Mouse (Mus musculus): ENCODE measurements around the gene Gch1. TPM values are rescaled to one million over a fixed set of nuclear protein-coding genes. Genes with fewer than 3 reads are reported as not detected.

Gene Gch1
- total and polyA plus RNA-seq, 3 experiments = 4.4 to 6.6 TPM; not detected in 1

GRCm38 (mm10) chr14:47175136-47175535 lies 14.1 kb downstream of the Gch1 start:
- H3K4me3 ChIP-seq (ENCODE audit: control insufficient read depth in 1 of 2, insufficient read depth in 1 of 2, low read depth in 2 of 2, low read length in 2 of 2) = no peak overlapping the region
- H3K79me2 ChIP-seq (ENCODE audit: control insufficient read depth, insufficient read depth, low read length, poor library complexity) = peaks cover 2% of the 10 kb centered on the region; the same call in 1 of the 2 replicates
- no peak overlapping the region for H3K9ac ChIP-seq (ENCODE audit: control insufficient read depth, low read depth, low read length, poor library complexity, severe bottlenecking)
- no peak for DNase-seq (ENCODE audit: low read depth, low spot score)
- TF ChIP-seq GABPA (IDR thresholded peaks at IDR 0.05; ENCODE audit: low read depth, low read length) = no peak
- TF ChIP-seq ELF1 (IDR thresholded peaks at IDR 0.05; ENCODE audit: low read depth, low read length) = no peak
- TF ChIP-seq E2F4 (IDR thresholded peaks at IDR 0.05; ENCODE audit: borderline replicate concordance, low read depth, low read length) = no peak
- no peak for TF ChIP-seq TAL1 (IDR thresholded peaks at IDR 0.05; ENCODE audit: low read length)
- no peak overlapping the region for H3K27ac ChIP-seq (ENCODE audit: control insufficient read depth, low read depth, low read length)
- no peaks in the 10 kb centered on the region for H3K9me3 ChIP-seq (replicated peaks; ENCODE audit: insufficient read depth, low read length)
- no peaks in the 10 kb centered on the region for H3K27me3 ChIP-seq (ENCODE audit: control insufficient read depth in 1 of 2, insufficient read depth in 2 of 2, low read length in 2 of 2)
- H3K36me3 ChIP-seq (ENCODE audit: control insufficient read depth in 1 of 2, insufficient read depth in 2 of 2, low read length in 2 of 2) = peaks cover 0 to 31% of the 10 kb centered on the region in 2 experiments; a peak in 3 of 4 replicates
- H3K4me1 ChIP-seq (ENCODE audit: control insufficient read depth in 1 of 2, insufficient read depth in 2 of 2, low read length in 2 of 2) = peaks cover 9 to 20% of the 10 kb centered on the region in 2 experiments

DNA sequence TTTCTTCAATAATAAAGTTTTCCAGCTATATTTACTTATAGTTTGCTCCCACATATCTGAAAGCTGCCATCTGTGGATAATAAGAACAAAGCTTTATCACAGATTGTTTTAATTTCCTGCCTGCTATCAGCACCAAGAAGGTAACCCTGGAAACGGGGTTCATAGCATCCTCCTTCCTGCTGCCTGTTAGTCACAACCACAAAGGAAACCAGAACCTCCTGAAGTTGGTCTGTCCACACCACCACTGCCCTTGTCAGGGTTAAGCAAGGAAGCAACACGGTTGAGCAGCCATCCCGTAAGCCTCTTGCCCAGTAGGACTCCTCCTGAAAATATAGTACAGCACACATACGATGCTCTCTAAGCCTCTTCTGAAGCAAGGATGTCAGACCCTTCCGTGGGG lies 17.1 kb downstream of the Gch1 start:
- peak overlapping the region; percentile 30; the same call in 1 of the 2 replicates for H3K27ac ChIP-seq (ENCODE audit: control insufficient read depth, low read depth, low read length)
- H3K27me3 ChIP-seq (ENCODE audit: control insufficient read depth in 1 of 2, insufficient read depth in 2 of 2, low read length in 2 of 2) = no peaks in the 10 kb centered on the region
- no peak for TF ChIP-seq ELF1 (IDR thresholded peaks at IDR 0.05; ENCODE audit: low read depth, low read length)
- TF ChIP-seq GATA1 (IDR thresholded peaks at IDR 0.05; ENCODE audit: low read depth, low read length) = peak; percentile 87
- peak; percentile 77 for TF ChIP-seq RCOR1 (IDR thresholded peaks at IDR 0.05; ENCODE audit: low read depth, low read length)
- no peak for TF ChIP-seq MAFK (IDR thresholded peaks at IDR 0.05; ENCODE audit: borderline replicate concordance, low read depth, low read length)
- TF ChIP-seq EP300 (IDR thresholded peaks at IDR 0.05; ENCODE audit: low read depth in 1 of 2, low read length in 2 of 2) = peak; percentile 77 to 83
- TF ChIP-seq TCF12 (IDR thresholded peaks at IDR 0.05; ENCODE audit: low read depth, low read length) = peak; percentile 70
- peak; percentile 50; the same call in 1 of the 2 replicates for TF ChIP-seq ETS1 (IDR thresholded peaks at IDR 0.05; ENCODE audit: low read depth, low read length)
- no peak for TF ChIP-seq ZC3H11A (IDR thresholded peaks at IDR 0.05; ENCODE audit: low read depth, low read length)
- H3K79me2 ChIP-seq (ENCODE audit: control insufficient read depth, insufficient read depth, low read length, poor library complexity) = no peaks in the 10 kb centered on the region
- H3K9me3 ChIP-seq (replicated peaks; ENCODE audit: insufficient read depth, low read length) = no peaks in the 10 kb centered on the region
- peaks cover 9 to 26% of the 10 kb centered on the region in 2 experiments for H3K4me1 ChIP-seq (ENCODE audit: control insufficient read depth in 1 of 2, insufficient read depth in 2 of 2, low read length in 2 of 2)
- peak; percentile 60 for DNase-seq (ENCODE audit: low read depth, low spot score)
- peaks cover 0 to 37% of the 10 kb centered on the region in 2 experiments; a peak in 3 of 4 replicates for H3K36me3 ChIP-seq (ENCODE audit: control insufficient read depth in 1 of 2, insufficient read depth in 2 of 2, low read length in 2 of 2)
- no peak overlapping the region for H3K9ac ChIP-seq (ENCODE audit: control insufficient read depth, low read depth, low read length, poor library complexity, severe bottlenecking)
- no peak overlapping the region for H3K4me3 ChIP-seq (ENCODE audit: control insufficient read depth in 1 of 2, insufficient read depth in 1 of 2, low read depth in 2 of 2, low read length in 2 of 2)

DNA sequence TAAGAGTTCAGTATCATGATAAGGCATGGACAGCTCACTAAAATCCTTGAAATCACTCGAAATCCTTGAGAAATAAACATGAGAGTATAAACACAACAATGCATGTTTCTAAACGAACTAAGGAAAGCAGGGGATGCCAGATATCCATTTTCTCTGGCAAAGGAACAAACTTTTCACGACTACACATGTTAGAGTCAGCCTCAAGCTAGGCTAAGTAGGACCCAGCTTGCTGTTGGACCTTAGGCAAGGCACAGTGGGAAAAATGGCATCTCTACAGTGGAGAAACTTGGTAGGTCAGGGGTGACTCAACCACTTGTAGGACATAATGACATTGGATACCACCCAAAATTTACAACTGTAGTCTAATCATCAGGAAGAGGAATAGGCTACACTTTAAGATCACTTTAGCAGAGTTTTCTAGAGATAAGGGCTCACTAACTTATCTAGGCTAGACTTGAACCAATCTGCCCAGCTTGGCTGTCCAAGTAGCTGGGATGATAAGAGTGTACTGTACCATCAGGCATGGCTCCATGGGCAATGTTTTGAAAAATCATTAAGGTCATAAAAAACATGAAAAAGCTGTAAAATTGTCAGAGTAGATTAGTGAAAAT lies 18.6 kb downstream of the Gch1 start:
- H3K27me3 ChIP-seq (ENCODE audit: control insufficient read depth in 1 of 2, insufficient read depth in 2 of 2, low read length in 2 of 2) = no peaks in the 10 kb centered on the region
- DNase-seq (ENCODE audit: low read depth, low spot score) = peak; percentile 43
- no peaks in the 10 kb centered on the region for H3K9me3 ChIP-seq (replicated peaks; ENCODE audit: insufficient read depth, low read length)
- H3K27ac ChIP-seq (ENCODE audit: control insufficient read depth, low read depth, low read length) = peak overlapping the region; percentile 50
- no peaks in the 10 kb centered on the region for H3K79me2 ChIP-seq (ENCODE audit: control insufficient read depth, insufficient read depth, low read length, poor library complexity)
- peaks cover 5 to 37% of the 10 kb centered on the region in 2 experiments; a peak in 3 of 4 replicates for H3K36me3 ChIP-seq (ENCODE audit: control insufficient read depth in 1 of 2, insufficient read depth in 2 of 2, low read length in 2 of 2)
- no peak overlapping the region for H3K4me3 ChIP-seq (ENCODE audit: control insufficient read depth in 1 of 2, insufficient read depth in 1 of 2, low read depth in 2 of 2, low read length in 2 of 2)
- no peak overlapping the region for H3K9ac ChIP-seq (ENCODE audit: control insufficient read depth, low read depth, low read length, poor library complexity, severe bottlenecking)
- peaks cover 9 to 26% of the 10 kb centered on the region in 2 experiments for H3K4me1 ChIP-seq (ENCODE audit: control insufficient read depth in 1 of 2, insufficient read depth in 2 of 2, low read length in 2 of 2)
- 0 out of 2 replicates have a peak, but pooled peaks have one; percentile 14 for TF ChIP-seq BHLHE40 (IDR thresholded peaks at IDR 0.05; ENCODE audit: borderline replicate concordance, low read depth, low read length)
- peak; percentile 88 for TF ChIP-seq RCOR1 (IDR thresholded peaks at IDR 0.05; ENCODE audit: low read depth, low read length)
- TF ChIP-seq MAX (IDR thresholded peaks at IDR 0.05; ENCODE audit: low read length) = no peak
- no peak for TF ChIP-seq SMC3 (IDR thresholded peaks at IDR 0.05; ENCODE audit: low read depth, low read length)
- 0 out of 2 replicates have a peak, but pooled peaks have one; percentile 42 for TF ChIP-seq ZKSCAN1 (IDR thresholded peaks at IDR 0.05; ENCODE audit: low read depth, low read length)
- TF ChIP-seq MAFK (IDR thresholded peaks at IDR 0.05; ENCODE audit: borderline replicate concordance, low read depth, low read length) = no peak; the same call in 1 of the 2 replicates
- peak; percentile 90 for TF ChIP-seq GATA1 (IDR thresholded peaks at IDR 0.05; ENCODE audit: low read depth, low read length)
- TF ChIP-seq TBP (IDR thresholded peaks at IDR 0.05; ENCODE audit: low read depth, low read length) = no peak
- peak; percentile 50; the same call in 1 of the 2 replicates for TF ChIP-seq SIN3A (IDR thresholded peaks at IDR 0.05; ENCODE audit: low read length)
- TF ChIP-seq TCF12 (IDR thresholded peaks at IDR 0.05; ENCODE audit: low read depth, low read length) = peak; percentile 91
- TF ChIP-seq JUND (IDR thresholded peaks at IDR 0.05; ENCODE audit: low read depth, low read length) = no peak
- TF ChIP-seq USF2 (IDR thresholded peaks at IDR 0.05; ENCODE audit: borderline replicate concordance in 1 of 2, insufficient read depth in 1 of 2, low read depth in 1 of 2, low read length in 2 of 2) = no peak
- TF ChIP-seq CTCF (IDR thresholded peaks at IDR 0.05 in 2 of 3, conservative IDR thresholded peaks at IDR 0.05 in 1 of 3; ENCODE audit: control insufficient read depth in 1 of 3, insufficient read depth in 1 of 3, low read depth in 2 of 3, low read length in 3 of 3, poor library complexity in 1 of 3, severe bottlenecking in 1 of 3) = no peak
- TF ChIP-seq ETS1 (IDR thresholded peaks at IDR 0.05; ENCODE audit: low read depth, low read length) = peak; percentile 86
- TF ChIP-seq EP300 (IDR thresholded peaks at IDR 0.05; ENCODE audit: low read depth in 1 of 2, low read length in 2 of 2) = peak; percentile 88
- TF ChIP-seq GABPA (IDR thresholded peaks at IDR 0.05; ENCODE audit: low read depth, low read length) = 0 out of 2 replicates have a peak, but pooled peaks have one; percentile 32
- TF ChIP-seq ELF1 (IDR thresholded peaks at IDR 0.05; ENCODE audit: low read depth, low read length) = no peak
- TF ChIP-seq HCFC1 (IDR thresholded peaks at IDR 0.05; ENCODE audit: low read depth, low read length) = no peak
- TF ChIP-seq ZNF384 (IDR thresholded peaks at IDR 0.05; ENCODE audit: low read depth, low read length) = no peak

All from MEL (cell line).